Mouse (Mus musculus) liver, embryonic 14.5 days (tissue): ENCODE data around the gene C5ar1. TPM values are rescaled to one million over a fixed set of nuclear protein-coding genes. Genes with fewer than 3 reads are reported as not detected.
"Not testable (repeated sequence)": the region's sequence is repeated elsewhere in the genome, so short reads cannot be mapped to it uniquely, and the experiment has no call there.

ENCODE experiments used
- ATAC-seq: fragments of 200-750 bp; cut with Nextera tagmentation; 2 replicates; pipeline ENCODE4 v1.8.0; 2017; ENCODE audit warnings: moderate number of reproducible peaks, mild to moderate bottlenecking, moderate library complexity; ENCODE audit not compliant: insufficient read depth
- DNase-seq, 3 experiments: peaks; one replicate each; pipeline ENCODE4 v3.0.0-alpha.2; 2012 to 2013; ENCODE audit warnings: low read depth in 3 of 3, low spot score in 3 of 3
- H3K27ac ChIP-seq: fragments of 300-500 bp; sonication (generic); 2 replicates; pipeline ENCODE4 v1.5.1; 2014; ENCODE audit warnings: moderate library complexity, mild to moderate bottlenecking, control low read depth, inconsistent platforms
- H3K27me3 ChIP-seq: fragments of 300-500 bp; sonication (generic); 2 replicates; pipeline ENCODE4 v1.6.1; 2014; ENCODE audit warnings: mild to moderate bottlenecking, low read length, moderate library complexity; ENCODE audit not compliant: control insufficient read depth, insufficient read depth
- H3K36me3 ChIP-seq: fragments of 300-500 bp; sonication (generic); replicated peaks from 2 replicates; pipeline ENCODE4 v1.6.1; 2014; ENCODE audit warnings: low read depth; ENCODE audit not compliant: control insufficient read depth, insufficient read depth
- H3K4me1 ChIP-seq, 2 experiments: fragments of 200-500 bp in 1 of 2; fragments of 300-500 bp in 1 of 2; sonication (generic) in 1 of 2; replicated peaks; 2 replicates each; pipeline ENCODE4 v1.6.1; 2012 to 2014; ENCODE audit warnings: antibody characterized with exemption in 1 of 2, inconsistent platforms in 1 of 2, low read length in 1 of 2; ENCODE audit not compliant: control insufficient read depth in 2 of 2, insufficient read depth in 2 of 2
- H3K4me2 ChIP-seq: fragments of 300-500 bp; sonication (generic); 2 replicates; pipeline ENCODE4 v1.6.1; 2014; ENCODE audit warnings: low read depth, mild to moderate bottlenecking, control low read depth, moderate library complexity
- H3K4me3 ChIP-seq, 2 experiments: fragments of 200-500 bp in 1 of 2; fragments of 300-500 bp in 1 of 2; sonication (generic) in 1 of 2; 2 replicates each; pipeline ENCODE4 v1.5.1; 2012 to 2014; ENCODE audit warnings: low read depth in 2 of 2, low read length in 2 of 2, mild to moderate bottlenecking in 2 of 2, control low read depth in 1 of 2, inconsistent platforms in 1 of 2, moderate library complexity in 1 of 2; ENCODE audit not compliant: insufficient read depth in 1 of 2
- H3K9ac ChIP-seq: fragments of 300-500 bp; sonication (generic); replicated peaks from 2 replicates; pipeline ENCODE4 v1.6.1; 2014; ENCODE audit warnings: mild to moderate bottlenecking, control low read depth, moderate library complexity
- H3K9me3 ChIP-seq: fragments of 300-500 bp; sonication (generic); 2 replicates; pipeline ENCODE4 v1.6.1; 2016; ENCODE audit warnings: low read length, mixed read lengths; ENCODE audit not compliant: control insufficient read depth
- CTCF ChIP-seq: IDR thresholded peaks from 2 replicates; pipeline ENCODE4 v1.5.1; 2016; ENCODE audit warnings: antibody characterized with exemption, low read depth, control low read depth
- EP300 ChIP-seq: IDR thresholded peaks from 2 replicates; pipeline ENCODE4 v1.6.1; 2016; ENCODE audit warnings: antibody characterized with exemption, low read depth
- WGBS: fragments of 180-500 bp; shearing (Covaris S2); extraction: QIAGEN DNeasy Blood & Tissue Kit; methylation state at CpG from one replicate; pipeline ENCODE4 v1.1.7; 2014; ENCODE audit not compliant: insufficient replicate concordance; 5-methylcytosine and 5-hydroxymethylcytosine counted together
- polyA plus RNA-seq, 2 experiments: library from polyadenylated mRNA; depleted of rRNA in 1 of 2; stranded (reverse) in 1 of 2; unstranded in 1 of 2; fragments of >200 nt; fragmentation: Nextera tagmentation in 1 of 2; extraction: Ambion mirVana in 1 of 2; gene quantifications; 2 replicates each; pipeline versions ENCODE4 v1.2.1 to v1.2.3; 2012 to 2014

Gene C5ar1
- polyA plus RNA-seq, 2 experiments, result 0.95 to 1.9 TPM

GRCm38 (mm10) chr7:16271139-16271538 lies 11.8 kb upstream of the C5ar1 start:
- Histone ChIP-seq H3K4me3 (no peak overlapping the region), H3K36me3 (peaks cover 9% of the 10 kb centered on the region; the same call in 1 of the 2 replicates), H3K4me2 (no peak overlapping the region), H3K27ac (no peak overlapping the region), H3K27me3 (no peaks in the 10 kb centered on the region), H3K9me3 (no peaks in the 10 kb centered on the region), H3K9ac (no peak overlapping the region), H3K4me1 (peaks cover 25 to 28% of the 10 kb centered on the region in 2 experiments)
- WGBS, result 73% methylated on average over 1 of the region's 1 CpGs
- ATAC-seq (no peak), DNase-seq (no peak)
- TF ChIP-seq EP300 (no peak), CTCF (no peak)

- not testable (repeated sequence) for H3K4me1 ChIP-seq, DNase-seq, H3K9me3 ChIP-seq, H3K27ac ChIP-seq, H3K4me3 ChIP-seq, H3K9ac ChIP-seq, ATAC-seq, H3K27me3 ChIP-seq, H3K4me2 ChIP-seq, H3K36me3 ChIP-seq
- 61% methylated on average over 7 of the region's 7 CpGs for WGBS
These were observed 7.3 kb upstream of the C5ar1 start for GRCm38 (mm10) chr7:16266593-16266992.

GRCm38 (mm10) chr7:16265856-16266255 lies 6.5 kb upstream of the C5ar1 start:
- H3K4me2 ChIP-seq, result no peak overlapping the region
- TF ChIP-seq CTCF, result no peak
- TF ChIP-seq EP300, result no peak

GRCm38 (mm10) chr7:16263843-16264242 lies 4.5 kb upstream of the C5ar1 start:
- no peak for TF ChIP-seq CTCF
- no peak for TF ChIP-seq EP300

More at GRCm38 (mm10) chr7:16265856-16266255, 6.5 kb upstream of the C5ar1 start:
- Histone ChIP-seq H3K27ac (no peak overlapping the region), H3K9ac (no peak overlapping the region), H3K9me3 (no peaks in the 10 kb centered on the region), H3K4me3 (no peak overlapping the region), H3K4me1 (no peaks in the 10 kb centered on the region), H3K27me3 (no peaks in the 10 kb centered on the region), H3K36me3 (peaks cover 2% of the 10 kb centered on the region; the same call in 1 of the 2 replicates)
- ATAC-seq (no peak), DNase-seq (no peak)
- 73% methylated on average over 11 of the region's 11 CpGs for WGBS

GRCm38 (mm10) chr7:16263015-16263787 lies 3.9 kb upstream of the C5ar1 start:
- ATAC-seq, result no peak
- Histone ChIP-seq H3K9me3 (no peaks in the 10 kb centered on the region), H3K27me3 (no peaks in the 10 kb centered on the region), H3K4me3 (no peak overlapping the region), H3K27ac (no peak overlapping the region), H3K36me3 (no peaks in the 10 kb centered on the region), H3K9ac (no peak overlapping the region), H3K4me1 (no peaks in the 10 kb centered on the region), H3K4me2 (no peak overlapping the region)
- peak; percentile 62 to 73 (median 64) for DNase-seq
- TF ChIP-seq CTCF (peak; percentile 88), EP300 (no peak)
- 16% methylated on average over 8 of the region's 8 CpGs for WGBS

More at GRCm38 (mm10) chr7:16263843-16264242, 4.5 kb upstream of the C5ar1 start:
- Histone ChIP-seq H3K27ac (no peak overlapping the region), H3K4me2 (no peak overlapping the region), H3K4me1 (no peaks in the 10 kb centered on the region), H3K9me3 (no peaks in the 10 kb centered on the region), H3K9ac (no peak overlapping the region), H3K4me3 (no peak overlapping the region), H3K36me3 (no peaks in the 10 kb centered on the region), H3K27me3 (no peaks in the 10 kb centered on the region)
- ATAC-seq (no peak), DNase-seq (no peak)
- 40% methylated on average over 5 of the region's 5 CpGs for WGBS
